Mouse (Mus musculus) right cerebral cortex, postnatal 10 days (tissue): ENCODE measurements around the gene Marveld1.
A peak's percentile ranks its signal among the peaks of the same experiment; 100 is the strongest.

Source experiments
- DNase-seq, 2 experiments: peaks; one replicate each; pipeline ENCODE4 v3.0.0; 2021; ENCODE audit warnings: low spot score in 2 of 2

The Marveld1 gene

DNA sequence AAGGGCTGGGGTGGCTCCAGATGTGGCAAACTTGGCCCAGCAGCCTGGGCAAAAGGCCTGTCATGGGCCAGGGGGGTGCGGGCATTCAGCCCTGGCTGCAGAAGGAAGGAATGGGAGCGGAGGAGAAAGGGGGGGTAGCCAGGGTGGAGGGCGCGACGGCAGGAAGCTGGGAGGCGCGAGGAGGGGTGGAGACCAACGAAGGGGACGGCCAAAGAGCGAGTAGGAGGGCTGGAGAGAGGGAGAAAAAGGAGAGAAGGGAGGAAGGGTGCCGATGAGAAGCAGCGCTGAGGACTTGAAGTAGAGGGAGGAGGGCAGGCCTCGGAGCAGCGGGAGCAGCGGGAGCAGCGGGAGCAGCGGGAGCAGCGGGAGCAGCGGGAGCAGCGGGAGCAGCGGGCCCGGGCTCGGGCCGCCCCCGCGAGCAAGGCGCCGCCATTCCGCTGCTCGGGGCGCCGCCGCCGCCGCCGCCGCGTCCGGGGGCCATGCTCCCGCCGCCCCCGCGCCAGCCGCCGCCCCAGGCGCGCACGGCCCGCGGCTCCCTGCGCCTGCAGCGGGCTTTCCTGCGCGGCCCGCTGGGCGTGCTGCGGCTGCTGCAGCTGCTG, at the start of gene Marveld1:
TSS of gene Marveld1 (plus strand) at position 231 of the 599 bp plus-strand sequence.
- peak; percentile 66 to 69 for DNase-seq

DNA sequence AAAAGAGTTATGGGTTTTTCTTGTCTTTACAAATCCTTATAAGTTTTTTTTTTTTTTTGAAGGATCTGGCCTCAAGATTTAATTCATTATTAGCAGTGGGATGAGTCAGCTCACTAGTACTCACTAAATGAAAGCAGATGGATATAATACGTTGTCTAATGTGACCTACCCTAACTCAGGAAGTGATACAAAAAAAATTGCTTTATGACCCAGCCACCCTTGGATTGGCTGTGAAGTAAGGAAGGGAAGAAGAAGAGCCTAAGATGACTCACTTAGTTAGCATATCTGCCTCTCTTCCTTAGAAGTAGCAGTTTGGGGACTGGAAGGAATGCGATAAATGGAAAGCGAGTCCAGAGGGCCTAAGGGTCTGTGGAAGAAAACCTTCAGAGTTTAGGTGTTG, 47.8 kb upstream of the Marveld1 start:
- DNase-seq, result no peak

DNA sequence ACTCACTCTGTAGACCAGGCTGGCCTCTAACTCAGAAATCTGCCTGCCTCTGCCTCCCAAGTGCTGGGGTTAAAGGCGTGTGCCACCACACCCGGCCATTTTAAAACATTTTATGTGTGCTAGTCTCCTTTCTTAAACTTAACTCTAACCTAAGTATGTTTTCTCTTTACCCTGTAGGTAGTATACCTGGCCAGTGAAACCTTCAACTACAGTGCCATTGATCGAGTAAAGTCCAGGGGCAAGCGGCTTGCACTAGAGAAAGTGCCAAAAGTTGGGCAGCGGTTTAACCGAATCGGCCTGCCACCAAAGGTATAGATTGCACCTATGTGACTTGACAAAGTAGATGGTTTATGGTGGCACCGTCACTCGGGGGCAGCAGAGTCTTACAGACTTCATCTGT, 42.5 kb upstream of the Marveld1 start:
- no peak for DNase-seq

DNA sequence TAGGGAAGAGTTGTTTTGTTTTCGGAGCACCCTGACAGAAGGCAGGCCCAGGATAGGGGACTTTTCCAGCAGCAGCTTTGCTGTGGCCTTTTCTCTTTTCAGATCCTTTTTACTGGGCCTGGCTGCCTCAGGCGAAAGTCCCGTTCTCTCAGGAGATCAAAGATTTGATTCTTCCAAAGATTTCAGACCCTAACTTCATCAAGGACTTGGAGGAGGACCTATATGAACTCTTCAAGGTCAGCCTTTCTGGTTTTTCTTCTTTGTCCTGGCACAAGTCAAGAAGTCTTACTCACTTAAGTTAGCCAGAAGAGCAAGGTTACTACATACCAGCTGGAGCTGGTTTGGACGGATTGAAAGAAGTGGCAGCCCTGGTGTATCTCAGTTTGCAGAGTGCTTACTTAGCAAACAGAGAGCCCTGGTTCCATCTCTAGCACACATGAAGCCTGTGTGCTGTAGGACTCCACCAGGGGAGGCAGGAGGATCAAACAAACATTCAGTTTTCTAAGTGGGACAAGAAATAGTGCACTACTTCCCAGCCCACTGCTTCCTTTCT, 31.3 kb upstream of the Marveld1 start:
- no peak for DNase-seq

DNA sequence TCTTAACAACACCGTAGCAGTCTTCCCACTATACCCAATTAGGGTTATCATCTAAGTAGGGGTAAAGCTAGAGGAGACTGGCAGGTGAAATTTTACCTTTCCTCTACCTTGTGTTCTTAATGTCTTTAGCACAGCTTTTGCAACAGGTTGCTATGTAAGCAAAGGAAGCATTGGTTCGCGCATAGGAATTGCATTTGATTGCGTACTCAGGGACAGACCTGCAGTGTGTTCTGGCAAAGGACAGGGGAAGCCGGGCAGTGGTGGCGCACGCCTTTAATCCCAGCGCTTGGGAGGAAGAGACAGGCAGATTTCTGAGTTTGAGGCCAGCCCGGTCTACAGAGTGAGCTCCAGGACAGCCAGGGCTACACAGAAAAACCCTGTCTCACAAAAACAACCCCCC, 29.1 kb upstream of the Marveld1 start:
- no peak for DNase-seq

DNA sequence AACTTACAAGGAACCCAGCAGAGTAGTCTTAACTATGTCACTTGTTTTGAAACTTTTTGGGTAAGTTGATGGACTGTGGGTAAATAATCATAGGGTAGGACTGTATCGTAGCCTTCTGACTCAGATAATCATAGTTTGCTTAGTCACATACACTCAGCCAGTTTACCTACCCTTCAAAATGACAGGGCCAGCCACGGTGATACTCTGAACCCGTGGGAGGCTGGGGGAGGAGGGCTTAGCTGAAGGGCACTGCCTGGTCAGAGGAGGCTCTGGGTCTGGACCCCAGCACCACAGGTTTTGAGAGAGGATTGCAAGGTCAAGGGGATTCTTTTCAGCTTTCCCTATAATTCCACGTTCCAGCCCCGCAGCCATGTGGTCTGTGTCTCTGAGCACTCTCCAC, 28.6 kb upstream of the Marveld1 start:
- DNase-seq, result no peak

DNA sequence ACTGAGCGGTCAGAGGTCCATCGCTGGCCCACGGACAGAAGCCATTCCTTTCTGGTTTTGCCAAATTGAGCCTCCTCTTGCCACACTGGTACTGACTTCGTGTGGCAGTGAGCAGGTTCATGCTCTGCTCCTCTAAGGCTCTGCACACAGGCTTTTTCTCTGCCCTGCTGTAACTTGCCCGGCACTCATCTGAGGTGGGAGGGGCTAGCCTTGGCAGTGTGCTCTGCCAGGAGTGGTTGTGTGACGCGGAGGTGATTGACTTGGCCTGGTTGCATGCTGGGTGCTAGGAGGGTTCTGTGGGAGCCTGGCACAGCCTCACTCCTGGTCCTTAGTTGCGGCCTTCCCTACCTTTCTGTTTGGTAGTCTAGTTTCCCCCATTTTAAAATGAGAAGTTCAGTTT, 26.7 kb upstream of the Marveld1 start:
- no peak for DNase-seq

DNA sequence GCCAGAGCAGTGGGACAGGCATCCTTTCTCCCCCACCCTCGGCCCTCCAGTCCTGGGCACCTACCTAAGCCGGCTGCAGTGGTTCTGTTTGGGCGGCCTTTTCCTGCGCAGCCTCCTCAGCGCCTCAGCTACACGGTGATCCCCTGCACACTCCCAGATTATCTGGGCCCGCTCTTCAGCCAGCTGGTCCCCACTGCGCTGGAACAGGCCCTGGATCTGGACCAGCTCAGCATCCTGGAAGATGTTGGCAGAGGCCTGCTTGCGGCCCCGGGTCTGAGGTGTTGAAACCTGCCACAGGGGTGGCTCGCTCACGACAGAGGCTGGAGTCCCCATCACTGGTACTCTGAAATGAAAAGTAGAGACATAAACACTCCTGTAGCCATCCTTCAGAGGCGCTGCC, 22.5 kb upstream of the Marveld1 start:
- DNase-seq, result no peak

DNA sequence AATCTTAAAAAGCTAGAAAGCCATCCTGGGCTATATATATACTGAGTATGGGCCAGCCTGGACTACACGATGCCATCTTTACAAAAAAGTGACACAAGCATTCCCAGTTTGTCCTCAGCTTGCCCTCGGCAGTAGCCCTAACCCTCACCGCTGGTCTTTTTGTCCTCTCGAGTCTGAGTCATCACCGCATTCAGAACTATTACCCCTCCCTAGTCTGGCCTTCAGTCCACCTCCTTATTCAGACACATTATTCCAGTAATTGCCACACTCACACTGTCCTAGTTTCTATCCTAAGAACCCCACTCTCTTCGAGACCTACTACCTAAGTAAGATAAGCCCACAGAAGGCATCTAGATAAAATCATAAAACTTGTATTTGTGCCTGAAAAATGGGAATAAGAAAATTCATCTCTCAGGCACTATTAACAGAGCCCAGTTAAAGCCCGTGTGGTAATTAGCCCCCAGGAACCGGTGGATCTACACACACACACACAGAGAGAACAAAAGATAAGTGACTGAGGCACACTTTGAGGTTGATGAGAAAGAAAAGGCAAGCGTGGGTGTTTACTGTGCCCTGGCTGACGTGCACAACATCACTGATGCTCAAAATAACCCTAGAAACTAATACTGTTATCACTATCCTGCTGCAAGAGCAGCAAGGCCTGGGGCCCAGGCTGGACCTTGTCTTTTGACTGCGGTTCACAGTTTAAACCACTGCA, 21.5 kb upstream of the Marveld1 start:
- DNase-seq, result no peak

DNA sequence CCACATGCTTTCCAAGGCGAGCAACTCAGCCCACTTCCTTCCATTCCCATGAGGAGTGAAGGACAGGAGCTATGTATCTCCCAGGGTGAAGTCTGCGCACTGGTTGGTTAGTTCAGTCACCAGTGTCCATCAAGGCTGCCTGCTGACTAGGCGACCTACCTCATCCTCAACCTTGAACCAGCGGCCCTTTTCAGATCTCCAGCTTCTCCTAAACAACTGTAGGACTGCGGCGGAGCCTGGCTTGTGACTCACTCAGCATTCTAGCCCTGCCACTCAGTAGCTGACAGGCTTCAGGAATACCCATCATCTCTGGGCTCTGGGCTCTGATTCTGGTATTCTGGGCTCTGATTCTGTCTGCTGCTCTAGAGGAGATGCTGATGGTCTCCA, 21.0 kb upstream of the Marveld1 start:
- DNase-seq, result no peak

DNA sequence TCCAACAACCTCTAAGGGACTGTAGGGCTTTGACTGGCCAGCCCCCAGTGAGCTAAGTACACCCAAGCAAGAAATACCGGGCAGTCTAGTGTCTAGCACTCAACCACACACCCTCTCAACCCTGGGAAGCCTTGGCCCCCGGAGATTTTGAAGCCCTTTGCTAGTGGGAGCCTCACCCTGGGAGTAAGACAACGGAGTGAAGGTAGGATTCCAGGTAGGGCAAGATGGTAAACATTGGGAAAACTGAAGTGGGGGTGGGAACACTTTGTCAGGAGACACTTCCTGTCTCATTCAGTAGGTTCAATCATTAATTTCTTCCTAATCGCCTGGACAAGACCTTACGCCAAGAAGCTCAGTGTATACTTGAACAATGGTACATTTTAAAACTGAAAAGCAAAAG, 20.2 kb upstream of the Marveld1 start:
- DNase-seq, result no peak

DNA sequence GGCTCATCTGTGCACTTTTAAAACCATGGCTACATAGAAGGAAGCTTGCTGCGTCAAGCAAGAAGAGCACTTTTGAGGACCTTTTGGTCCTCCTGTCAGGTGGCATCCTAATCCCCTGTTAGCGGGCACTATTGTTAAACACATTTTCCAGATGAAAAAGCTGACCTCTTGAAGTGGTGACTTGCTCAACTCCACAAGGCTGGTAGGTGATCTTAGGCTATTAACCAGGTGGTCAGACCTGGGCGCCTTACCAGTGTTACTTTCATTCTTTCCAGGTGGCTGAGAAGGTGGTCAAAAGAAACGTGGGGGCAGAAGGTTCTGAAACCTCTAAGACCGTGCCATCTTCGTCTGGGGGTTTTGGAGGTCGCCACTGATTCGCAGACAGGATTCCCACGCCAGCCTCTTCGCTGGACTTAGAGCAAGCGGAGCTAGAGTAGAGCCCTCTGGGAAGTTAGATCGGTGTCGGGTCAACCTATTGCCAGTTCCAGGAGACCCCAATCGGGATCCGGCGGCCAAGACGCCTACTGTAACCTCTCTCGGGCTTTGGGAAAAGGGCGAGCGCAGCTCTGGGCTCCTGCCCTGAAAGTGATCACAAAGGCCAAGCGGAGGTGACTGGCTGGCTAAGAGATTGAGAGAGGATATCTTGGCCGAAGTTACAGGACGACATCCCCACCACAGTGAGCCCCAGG, 19.0 kb upstream of the Marveld1 start:
- DNase-seq, result peak in 1 of 2 experiments; percentile 56

DNA sequence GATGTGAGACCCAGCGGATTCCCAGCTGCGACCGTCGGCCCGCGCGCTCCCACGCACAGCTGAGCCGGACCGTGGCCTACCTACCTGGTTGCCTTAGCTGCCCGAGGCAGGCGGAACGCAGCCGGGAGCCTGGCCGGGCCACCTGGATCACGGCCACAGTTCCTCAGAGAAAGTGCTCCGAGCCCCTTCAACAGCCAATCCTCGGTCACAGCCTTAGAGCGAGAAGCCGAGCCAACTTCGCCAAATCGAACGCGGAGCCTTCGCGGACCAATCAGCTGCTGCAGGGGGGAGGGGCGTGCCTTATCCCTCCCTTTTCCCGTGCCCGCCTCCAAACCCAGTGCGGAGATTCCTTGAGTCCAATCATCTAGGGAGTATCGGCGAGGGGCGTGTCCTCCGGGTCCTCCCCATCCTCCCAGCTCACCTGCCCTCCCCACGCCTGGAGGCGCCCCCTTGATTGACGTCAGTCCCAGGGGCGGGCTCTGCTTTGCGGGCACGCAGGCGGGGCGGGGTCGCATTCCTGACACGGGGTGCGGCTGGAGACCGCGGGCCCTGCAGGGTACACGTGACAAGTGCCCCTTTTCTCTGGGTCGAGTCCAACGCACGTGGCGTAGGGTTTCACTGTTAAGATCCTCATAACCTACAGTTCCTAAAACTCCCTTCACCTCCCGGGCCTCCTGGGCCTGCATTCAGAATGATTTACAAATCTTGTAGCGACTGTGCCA, 18.3 kb upstream of the Marveld1 start, which contains the start of gene Avpi1:
TSS of gene Avpi1 (minus strand) at position 273 of the 722 bp plus-strand sequence.
- peak; percentile 99 for DNase-seq

DNA sequence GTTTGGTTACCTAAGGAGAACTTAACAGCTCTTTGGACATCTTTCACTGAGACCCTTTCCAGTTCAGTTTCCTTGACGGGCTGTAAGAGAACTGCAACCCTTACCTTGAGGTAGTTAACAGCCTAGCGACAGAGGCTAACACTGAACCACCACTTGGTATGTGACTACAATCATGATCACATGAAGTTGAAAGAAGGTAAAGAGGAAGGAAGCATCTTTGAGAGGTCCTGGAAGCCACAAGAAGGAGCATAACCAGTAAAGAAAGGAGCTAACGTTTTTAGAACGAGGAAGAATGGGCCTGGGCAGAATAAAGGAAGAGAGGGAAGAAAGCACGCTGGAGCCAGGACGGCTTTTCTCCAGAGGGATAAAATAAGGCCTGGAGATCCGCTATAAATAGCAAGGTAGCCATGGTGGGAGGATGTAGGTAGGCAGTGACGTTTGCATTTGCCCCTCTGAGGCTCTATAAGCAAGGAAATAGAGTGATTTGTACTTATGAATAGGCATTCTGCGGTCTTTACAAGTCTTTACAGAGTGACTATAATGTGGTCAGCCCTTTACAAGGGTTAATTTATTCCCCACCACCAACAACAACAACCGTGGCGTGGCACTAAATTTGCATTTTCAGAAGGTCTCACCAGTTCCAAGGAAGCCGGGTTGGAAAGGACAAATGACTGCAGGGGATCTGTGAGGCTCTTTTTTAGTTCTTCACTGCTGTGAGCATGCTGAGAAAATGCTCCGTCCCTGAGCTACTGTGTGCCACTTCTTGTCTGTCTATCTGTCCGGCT, 17.5 kb upstream of the Marveld1 start:
- DNase-seq, result no peak

DNA sequence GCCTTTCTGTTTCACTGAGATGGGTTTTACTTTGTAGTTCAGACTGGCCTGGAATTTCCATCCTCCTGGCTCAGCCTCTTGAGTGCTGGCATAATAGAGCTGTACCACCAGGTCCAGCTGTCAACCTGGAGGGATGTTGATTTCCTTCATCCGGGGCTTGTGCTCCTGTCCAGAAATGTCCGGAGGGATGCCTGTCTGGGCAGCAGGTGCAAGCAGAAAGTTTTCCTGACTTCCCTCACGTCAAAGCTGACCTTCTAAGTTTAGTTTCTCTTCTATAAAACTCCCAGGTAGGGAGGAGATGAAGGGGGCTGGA, 16.9 kb upstream of the Marveld1 start:
- no peak for DNase-seq

DNA sequence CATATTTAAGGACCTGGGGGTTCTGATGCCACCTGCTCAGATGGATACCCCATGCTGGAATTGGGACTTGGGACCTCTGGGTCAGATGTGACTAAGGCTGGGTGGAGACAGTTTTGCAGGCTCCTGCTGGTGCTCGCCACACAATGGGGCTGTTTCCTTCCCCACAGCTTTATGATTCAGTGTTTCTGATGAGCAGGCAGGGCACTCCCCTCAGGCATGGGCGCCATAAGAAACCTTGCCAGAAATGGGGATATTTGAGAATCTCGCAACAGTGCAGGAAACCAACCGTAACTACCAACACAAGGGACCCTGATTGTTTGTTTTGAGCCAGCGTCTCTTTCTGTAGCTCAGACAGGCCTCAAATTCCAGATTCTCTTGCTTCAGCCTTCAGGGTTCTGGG, 16.1 kb upstream of the Marveld1 start:
- peak in 1 of 2 experiments; percentile 27 for DNase-seq

DNA sequence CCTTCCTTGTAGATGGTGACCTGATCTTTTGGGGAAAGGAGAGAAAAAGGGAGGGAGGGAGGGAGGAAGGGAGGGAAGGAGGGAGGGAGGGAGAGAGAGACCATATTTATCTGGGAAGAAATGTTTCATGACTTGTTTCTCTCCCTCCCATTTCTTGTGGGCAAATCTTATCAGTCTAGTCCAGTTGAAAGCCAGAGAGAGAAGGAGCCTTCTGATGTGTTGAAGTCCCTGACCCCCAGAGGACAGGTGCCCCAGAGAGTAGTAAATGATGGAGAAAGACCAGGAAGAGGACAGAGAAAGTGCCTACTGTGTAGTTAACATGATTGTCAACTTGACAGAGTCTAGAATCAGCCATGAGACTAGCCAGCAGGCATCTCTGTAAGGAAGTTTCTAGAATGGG, 12.1 kb upstream of the Marveld1 start:
- no peak for DNase-seq

DNA sequence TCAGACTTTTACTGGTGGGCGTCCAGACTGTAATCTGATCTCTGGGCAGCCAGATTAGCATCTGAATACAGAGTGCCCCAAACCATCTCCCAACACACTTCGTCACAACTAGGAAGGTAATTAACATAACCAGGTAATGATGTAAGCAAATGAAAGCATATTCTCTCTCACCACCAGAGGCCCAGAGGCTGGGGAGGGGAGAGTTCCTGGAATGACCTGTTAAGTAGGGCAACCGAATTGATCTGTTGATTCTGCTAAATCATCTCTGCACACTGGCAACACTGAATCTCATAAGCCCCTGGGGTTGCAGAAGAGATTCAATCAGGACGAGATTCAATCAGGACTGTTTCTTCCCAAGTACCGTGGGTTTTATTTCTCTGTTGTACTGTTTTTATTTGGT, 11.1 kb upstream of the Marveld1 start:
- DNase-seq, result no peak

DNA sequence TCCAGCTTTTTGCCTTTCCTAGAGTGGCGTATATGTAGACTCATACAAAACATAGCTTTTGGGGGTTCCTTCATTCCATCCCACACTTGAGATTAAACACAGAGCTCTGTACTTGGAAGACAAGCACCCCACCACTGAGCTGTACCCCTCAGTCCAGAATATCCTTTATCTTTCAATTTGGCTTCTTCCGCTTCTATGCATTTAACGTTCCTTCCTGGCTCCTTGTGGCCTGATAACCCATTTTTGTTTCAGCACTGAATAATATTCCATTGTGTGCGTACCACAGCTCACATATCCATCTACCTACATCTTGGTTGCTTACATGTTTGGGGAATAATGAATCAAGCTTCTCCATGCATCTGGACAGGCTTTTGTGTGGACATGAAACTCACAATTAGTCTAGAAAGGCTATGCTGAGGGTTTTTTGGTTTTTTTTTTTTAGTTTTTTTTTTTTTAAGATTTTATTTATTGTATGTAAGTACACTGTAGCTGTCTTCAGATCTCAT, 10.0 kb upstream of the Marveld1 start:
- no peak for DNase-seq

DNA sequence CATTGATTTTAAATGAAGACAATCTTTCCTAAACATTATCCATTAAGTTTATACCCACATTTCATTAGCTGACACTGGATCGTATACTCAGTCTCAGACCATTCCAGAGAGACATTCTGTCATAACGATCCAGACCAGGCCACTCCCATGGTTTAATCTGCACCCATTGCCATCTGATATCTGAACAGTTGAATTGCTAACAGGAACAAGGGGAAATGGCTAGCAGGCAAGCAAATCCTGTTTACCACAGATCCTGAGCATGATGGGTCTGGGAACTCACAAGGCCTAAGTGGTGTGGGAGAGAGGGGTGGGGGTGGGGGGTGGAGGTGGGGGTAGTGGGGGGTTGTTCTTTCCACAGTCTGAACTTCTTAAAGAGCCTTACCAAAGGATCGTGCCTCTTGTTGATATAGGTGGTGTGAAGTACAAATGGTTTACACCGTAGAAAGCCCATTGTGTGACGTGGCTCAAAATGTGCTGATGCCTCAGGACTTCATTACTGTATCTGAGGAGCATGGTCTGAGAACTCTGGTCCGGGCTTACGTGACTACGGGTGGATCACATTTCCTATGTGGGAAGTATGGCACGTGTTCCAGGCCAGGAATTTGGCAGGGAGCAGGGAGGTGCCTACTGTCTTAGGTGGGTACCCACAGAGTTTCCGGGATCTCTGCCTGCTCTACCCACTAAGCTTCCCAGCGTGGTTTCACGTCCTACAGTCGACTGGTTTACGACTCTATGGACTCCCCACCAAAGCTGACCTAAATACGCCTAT, 8.5 kb upstream of the Marveld1 start:
- no peak for DNase-seq
